Mouse (Mus musculus) brain, adult 2 months (tissue): ENCODE data around the gene St13.
"Not testable (repeated sequence)": the region's sequence is repeated elsewhere in the genome, so short reads cannot be mapped to it uniquely, and the experiment has no call there.

Source experiments
- DNase-seq: peaks from one replicate; pipeline ENCODE4 v3.0.0; 2011; ENCODE audit warnings: low read depth, low spot score

The St13 gene

GRCm38 (mm10) chr15:81399638-81400315 lies at the start of gene St13, which contains the start of gene Xpnpep3:
St13 (minus strand) TSS chr15:81400077.
Xpnpep3 (plus strand) TSS chr15:81400138.
- DNase-seq: peak; percentile 97

- peak; percentile 86 for DNase-seq
These were observed 48.6 kb upstream of the St13 start for GRCm38 (mm10) chr15:81448463-81448862.

- DNase-seq: no peak
These were observed 39.4 kb upstream of the St13 start for GRCm38 (mm10) chr15:81439236-81439635.

- no peak for DNase-seq
These were observed 38.5 kb upstream of the St13 start for GRCm38 (mm10) chr15:81438345-81438744.

- DNase-seq: no peak
These were observed 31.3 kb upstream of the St13 start for GRCm38 (mm10) chr15:81431195-81431594.

- DNase-seq: no peak
These were observed 28.1 kb upstream of the St13 start for GRCm38 (mm10) chr15:81427947-81428346.

- no peak for DNase-seq
These were observed 25.4 kb upstream of the St13 start for GRCm38 (mm10) chr15:81425311-81425710.

GRCm38 (mm10) chr15:81422156-81422681 lies 22.3 kb upstream of the St13 start:
- DNase-seq: peak; percentile 27

GRCm38 (mm10) chr15:81421454-81421853 lies 21.6 kb upstream of the St13 start:
- DNase-seq: no peak

- DNase-seq: no peak
These were observed 18.2 kb upstream of the St13 start for GRCm38 (mm10) chr15:81418065-81418464.

- DNase-seq: not testable (repeated sequence)
These were observed 17.0 kb upstream of the St13 start for GRCm38 (mm10) chr15:81416763-81417310.

GRCm38 (mm10) chr15:81408199-81408598 lies 8.3 kb upstream of the St13 start, which contains the start of gene Dnajb7:
Dnajb7 (minus strand) TSS chr15:81408299.
- DNase-seq: no peak

GRCm38 (mm10) chr15:81405008-81405407 lies 5.1 kb upstream of the St13 start:
- no peak for DNase-seq

GRCm38 (mm10) chr15:81399297-81399637 lies 610 bp downstream of the St13 start:
- DNase-seq: no peak

GRCm38 (mm10) chr15:81398189-81398588 lies 1.7 kb downstream of the St13 start:
- DNase-seq: no peak

- DNase-seq: peak; percentile 16
These were observed 5.5 kb downstream of the St13 start for GRCm38 (mm10) chr15:81394211-81394915.

- DNase-seq: peak; percentile 51
These were observed 6.9 kb downstream of the St13 start for GRCm38 (mm10) chr15:81392997-81393396.

GRCm38 (mm10) chr15:81386327-81386726 lies 13.6 kb downstream of the St13 start:
- DNase-seq: no peak

GRCm38 (mm10) chr15:81378845-81379244 lies 21.0 kb downstream of the St13 start:
- DNase-seq: no peak

GRCm38 (mm10) chr15:81374621-81375020 lies 25.3 kb downstream of the St13 start:
- no peak for DNase-seq

- DNase-seq: no peak
These were observed 29.5 kb downstream of the St13 start for GRCm38 (mm10) chr15:81370356-81370755.

- no peak for DNase-seq
These were observed 31.3 kb downstream of the St13 start for GRCm38 (mm10) chr15:81368601-81369000.

- DNase-seq: no peak
These were observed 33.6 kb downstream of the St13 start for GRCm38 (mm10) chr15:81366241-81366640.
